Mouse (Mus musculus) megakaryocyte, embryonic 14.5 days (primary cell): ENCODE data around the gene Kank1.

Source experiments
- FLI1 ChIP-seq: IDR thresholded peaks from 2 replicates; pipeline ENCODE4 v1.6.1; 2012; ENCODE audit warnings: low read length, inconsistent platforms, mixed read lengths
- GATA1 ChIP-seq: IDR thresholded peaks from 3 replicates; pipeline ENCODE4 v1.6.1; 2012; ENCODE audit warnings: mixed read lengths, low read length, inconsistent platforms, borderline replicate concordance

DNA sequence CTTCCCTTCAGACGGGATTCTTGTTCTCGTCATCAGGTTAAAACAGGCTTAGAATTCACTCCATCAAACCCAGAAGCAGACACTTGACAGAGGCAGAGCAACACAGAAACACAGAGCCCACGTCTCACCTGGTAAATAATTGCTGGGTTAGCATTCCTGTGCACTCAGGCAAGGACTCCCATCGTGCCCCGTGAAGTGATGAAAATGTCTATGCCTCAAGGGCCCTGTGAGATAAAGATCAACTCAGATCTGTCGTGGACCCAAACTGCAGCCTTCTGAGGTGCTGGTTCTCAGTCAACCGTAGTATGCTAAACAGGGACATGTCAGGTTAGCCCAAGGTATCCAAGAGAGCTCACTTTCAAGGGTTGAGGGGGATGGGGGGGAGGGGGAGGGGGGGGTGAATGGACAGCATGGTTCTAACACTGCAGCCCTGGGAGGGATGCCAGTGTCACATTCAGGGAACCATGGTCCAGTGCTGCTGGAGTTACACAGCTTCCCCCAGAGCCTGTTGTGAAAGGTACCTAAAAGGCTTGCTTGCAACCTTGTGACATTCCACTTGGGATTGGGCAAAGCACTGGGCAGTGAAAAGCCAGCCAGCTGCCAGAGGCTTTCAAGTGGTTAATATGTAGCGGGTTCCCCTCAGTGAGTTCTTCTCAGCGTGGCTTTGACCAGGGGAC is 14.7 kb upstream of the Kank1 start:
- TF ChIP-seq FLI1, result no peak
- no peak for TF ChIP-seq GATA1
